Mouse (Mus musculus) cortical plate, adult 2 months (tissue): ENCODE data around the gene Met. TPM values are rescaled to one million over a fixed set of nuclear protein-coding genes. Genes with fewer than 3 reads are reported as not detected.

ENCODE experiments used
- H3K27ac ChIP-seq: fragments of 200-500 bp; 2 replicates; pipeline ENCODE4 v1.5.1; 2012; ENCODE audit warnings: low read length, control low read depth, inconsistent platforms; ENCODE audit not compliant: insufficient read depth
- H3K4me1 ChIP-seq: fragments of 200-500 bp; 2 replicates; pipeline ENCODE4 v1.6.1; 2011; ENCODE audit warnings: low read length; ENCODE audit not compliant: control insufficient read depth, insufficient read depth
- H3K4me3 ChIP-seq: fragments of 200-500 bp; 2 replicates; pipeline ENCODE4 v1.5.1; 2011; ENCODE audit warnings: mild to moderate bottlenecking, low read length, control low read depth; ENCODE audit not compliant: insufficient read depth
- CTCF ChIP-seq: fragments of 200-500 bp; IDR thresholded peaks from 2 replicates; pipeline ENCODE4 v1.5.1; 2011; ENCODE audit warnings: mild to moderate bottlenecking, control low read depth, low read length; ENCODE audit not compliant: insufficient read depth; ENCODE audit errors: extremely low read depth
- POLR2A ChIP-seq: fragments of 200-500 bp; IDR thresholded peaks from 2 replicates; pipeline ENCODE4 v1.6.1; 2011; ENCODE audit warnings: mild to moderate bottlenecking, low read length, control low read depth; ENCODE audit not compliant: insufficient read depth; ENCODE audit errors: extremely low read depth
- polyA plus RNA-seq: library from polyadenylated mRNA; depleted of rRNA; stranded (reverse); fragments of >200 nt; gene quantifications from 2 replicates; pipeline ENCODE4 v1.2.3, GENCODE M21; 2012

Gene Met
- polyA plus RNA-seq, 1 experiment = 4.7 TPM

DNA sequence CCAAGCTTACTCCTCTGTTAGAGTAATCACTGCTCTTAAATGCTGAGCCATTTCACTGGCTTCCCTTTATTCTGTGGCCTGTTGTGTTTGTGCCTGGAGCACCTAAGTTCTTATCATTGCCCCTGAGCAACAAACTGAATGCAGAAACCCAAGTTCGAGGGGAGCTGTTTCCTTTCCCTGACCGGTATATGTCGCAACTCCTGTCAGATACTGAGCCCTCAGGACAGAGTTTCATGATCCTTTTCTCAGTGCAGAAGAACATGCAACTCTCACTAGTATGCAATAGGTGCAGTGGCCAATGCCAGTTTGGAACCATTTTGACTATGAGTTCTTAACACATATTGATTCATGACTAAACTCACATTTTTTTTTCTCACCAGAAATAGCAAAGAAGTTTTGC lies 2.9 kb downstream of the Met start:
- TF ChIP-seq CTCF (no peak), POLR2A (no peak)
- no peak overlapping the region for H3K27ac ChIP-seq
- no peaks in the 10 kb centered on the region for H3K4me1 ChIP-seq
- no peak overlapping the region for H3K4me3 ChIP-seq

- Histone ChIP-seq H3K4me1 (no peaks in the 10 kb centered on the region), H3K27ac (no peak overlapping the region), H3K4me3 (no peak overlapping the region)
- TF ChIP-seq POLR2A = no peak
- TF ChIP-seq CTCF = no peak
Observed at GRCm38 (mm10) chr6:17468993-17469392, 5.4 kb downstream of the Met start.

GRCm38 (mm10) chr6:17473128-17473527 lies 9.5 kb downstream of the Met start:
- TF ChIP-seq POLR2A (no peak), CTCF (no peak)

GRCm38 (mm10) chr6:17477823-17478222 lies 14.2 kb downstream of the Met start:
- Histone ChIP-seq H3K27ac (no peak overlapping the region), H3K4me1 (no peaks in the 10 kb centered on the region), H3K4me3 (no peak overlapping the region)
- TF ChIP-seq POLR2A (no peak), CTCF (no peak)

More at GRCm38 (mm10) chr6:17473128-17473527, 9.5 kb downstream of the Met start:
- Histone ChIP-seq H3K4me3 (no peak overlapping the region), H3K27ac (no peak overlapping the region), H3K4me1 (no peaks in the 10 kb centered on the region)

- Histone ChIP-seq H3K27ac (no peak overlapping the region), H3K4me3 (no peak overlapping the region), H3K4me1 (no peaks in the 10 kb centered on the region)
- TF ChIP-seq POLR2A (no peak), CTCF (no peak)
Observed at GRCm38 (mm10) chr6:17478252-17478651, 14.7 kb downstream of the Met start.

DNA sequence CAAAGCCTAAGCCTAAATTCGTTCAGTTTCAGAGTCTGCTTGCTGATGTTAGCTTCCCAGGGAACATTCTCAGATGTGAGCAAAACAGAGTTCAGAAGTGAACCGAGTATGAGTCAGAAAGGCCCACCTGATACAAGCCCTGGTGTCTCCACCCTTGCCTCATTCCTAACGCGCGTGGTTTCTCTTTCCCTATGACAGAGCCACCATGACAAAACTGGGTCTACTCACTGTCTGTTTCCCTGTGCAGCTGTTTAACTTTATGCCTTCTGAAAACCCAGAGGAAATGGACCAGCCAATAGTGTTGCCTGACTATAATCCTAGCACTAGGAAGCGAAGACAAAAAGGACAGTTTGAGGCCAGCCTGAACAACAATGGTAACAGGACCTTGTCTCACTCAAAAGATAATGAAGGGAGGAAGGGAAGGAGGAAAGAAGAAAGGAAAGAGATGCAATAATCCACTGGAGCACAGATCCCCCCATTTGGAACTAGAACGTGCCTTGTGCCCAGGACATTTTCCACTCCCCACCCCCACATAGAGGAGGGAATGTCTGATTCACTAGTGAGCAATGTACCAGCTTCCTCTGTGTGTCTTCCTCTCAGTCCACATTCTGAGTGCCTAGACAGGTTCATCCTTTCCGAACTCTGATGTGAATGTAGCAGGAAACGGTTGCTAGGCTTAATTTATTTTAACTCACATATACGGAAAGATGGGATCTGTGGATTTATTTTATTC lies 15.4 kb downstream of the Met start:
- TF ChIP-seq CTCF (no peak), POLR2A (no peak)
- Histone ChIP-seq H3K4me1 (no peaks in the 10 kb centered on the region), H3K4me3 (no peak overlapping the region), H3K27ac (no peak overlapping the region)

- H3K4me3 ChIP-seq = no peak overlapping the region
- H3K27ac ChIP-seq = no peak overlapping the region
- no peaks in the 10 kb centered on the region for H3K4me1 ChIP-seq
- TF ChIP-seq CTCF (no peak), POLR2A (no peak)
Observed at GRCm38 (mm10) chr6:17481068-17481467, 17.5 kb downstream of the Met start.

DNA sequence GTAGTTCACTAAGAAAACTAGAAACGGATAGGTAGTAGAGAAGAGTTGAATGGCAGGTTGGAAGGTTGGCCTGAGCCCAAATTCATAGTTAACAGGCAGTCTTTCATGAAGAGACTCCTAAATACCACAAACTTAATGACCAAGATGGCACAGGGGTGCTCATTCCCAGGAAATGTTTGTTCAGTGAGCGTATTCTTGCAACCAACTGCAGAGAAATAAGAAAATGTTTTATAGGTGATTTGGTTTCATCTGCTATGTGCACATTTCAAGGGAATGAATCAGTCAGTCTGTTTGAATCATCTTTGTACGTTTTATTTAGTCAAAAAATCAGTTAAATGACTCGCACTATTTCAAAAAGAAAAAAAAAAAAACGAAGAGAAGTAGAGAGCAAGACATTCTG lies 21.6 kb downstream of the Met start:
- TF ChIP-seq CTCF = no peak
- no peak for TF ChIP-seq POLR2A
- no peak overlapping the region for H3K27ac ChIP-seq
- H3K4me1 ChIP-seq = no peaks in the 10 kb centered on the region
- no peak overlapping the region for H3K4me3 ChIP-seq

GRCm38 (mm10) chr6:17485782-17486181 lies 22.2 kb downstream of the Met start:
- no peak overlapping the region for H3K27ac ChIP-seq
- H3K4me1 ChIP-seq = no peaks in the 10 kb centered on the region; the same call in 1 of the 2 replicates
- H3K4me3 ChIP-seq = no peak overlapping the region
- TF ChIP-seq CTCF = no peak
- TF ChIP-seq POLR2A = no peak

- Histone ChIP-seq H3K27ac (no peak overlapping the region), H3K4me3 (no peak overlapping the region), H3K4me1 (no peaks in the 10 kb centered on the region; the same call in none of the 2 replicates)
- TF ChIP-seq POLR2A (no peak), CTCF (no peak)
Observed at GRCm38 (mm10) chr6:17488291-17488817, 24.8 kb downstream of the Met start.
